Mouse (Mus musculus) neural tube, embryonic 11.5 days (tissue): ENCODE data around the gene Rnf144b. TPM values are rescaled to one million over a fixed set of nuclear protein-coding genes. Genes with fewer than 3 reads are reported as not detected.

Source experiments
- ATAC-seq: fragments of 200-750 bp; cut with Nextera tagmentation; 2 replicates; pipeline ENCODE4 v1.8.0; 2017; ENCODE audit warnings: moderate number of reproducible peaks, mild to moderate bottlenecking, moderate TSS enrichment, moderate library complexity; ENCODE audit not compliant: insufficient read depth, low FRiP score, low TSS enrichment
- DNase-seq: peaks from one replicate; pipeline ENCODE4 v3.0.0-alpha.2; 2015; ENCODE audit warnings: low spot score
- H3K27ac ChIP-seq: fragments of 300-500 bp; sonication (generic); 2 replicates; pipeline ENCODE4 v1.5.1; 2014; ENCODE audit warnings: low read depth, mild to moderate bottlenecking, low read length
- H3K27me3 ChIP-seq: fragments of 300-500 bp; sonication (generic); 2 replicates; pipeline ENCODE4 v1.6.1; 2014; ENCODE audit warnings: mild to moderate bottlenecking, low read length, mixed read lengths; ENCODE audit not compliant: control insufficient read depth, insufficient read depth
- H3K36me3 ChIP-seq: fragments of 300-500 bp; sonication (generic); 2 replicates; pipeline ENCODE4 v1.6.1; 2014; ENCODE audit warnings: mild to moderate bottlenecking, low read length, moderate library complexity, mixed read lengths; ENCODE audit not compliant: control insufficient read depth, insufficient read depth
- H3K4me1 ChIP-seq: fragments of 300-500 bp; sonication (generic); 2 replicates; pipeline ENCODE4 v1.6.1; 2014; ENCODE audit warnings: low read length, mixed read lengths; ENCODE audit not compliant: control insufficient read depth, insufficient read depth
- H3K4me2 ChIP-seq: fragments of 300-500 bp; sonication (generic); 2 replicates; pipeline ENCODE4 v1.6.1; 2014; ENCODE audit warnings: low read depth, mild to moderate bottlenecking, moderate library complexity
- H3K4me3 ChIP-seq: fragments of 300-500 bp; sonication (generic); 2 replicates; pipeline ENCODE4 v1.5.1; 2014; ENCODE audit warnings: low read depth, low read length
- H3K9ac ChIP-seq: fragments of 300-500 bp; sonication (generic); 2 replicates; pipeline ENCODE4 v1.6.1; 2014; ENCODE audit warnings: mild to moderate bottlenecking, low read length
- H3K9me3 ChIP-seq: fragments of 300-500 bp; sonication (generic); 2 replicates; pipeline ENCODE4 v1.6.1; 2016; ENCODE audit warnings: low read length; ENCODE audit not compliant: control insufficient read depth
- WGBS: fragments of 180-500 bp; shearing (Covaris S2); extraction: QIAGEN DNeasy Blood & Tissue Kit; methylation state at CpG from one replicate; pipeline ENCODE4 v1.1.7; 2014; 5-methylcytosine and 5-hydroxymethylcytosine counted together
- polyA plus RNA-seq: library from polyadenylated mRNA; unstranded; fragments of >200 nt; fragmentation: Nextera tagmentation; extraction: Ambion mirVana; gene quantifications from 2 replicates; pipeline ENCODE4 v1.2.1, GENCODE M21; 2014

The Rnf144b gene
- polyA plus RNA-seq, 1 experiment from 2014 or later = 2.4 TPM

GRCm38 (mm10) chr13:47211581-47211980, 89.1 kb downstream of the Rnf144b start:
- Histone ChIP-seq H3K9me3 (no peaks in the 10 kb centered on the region), H3K4me3 (no peak overlapping the region), H3K27me3 (no peaks in the 10 kb centered on the region), H3K36me3 (no peaks in the 10 kb centered on the region), H3K9ac (no peak overlapping the region), H3K27ac (no peak overlapping the region), H3K4me1 (no peaks in the 10 kb centered on the region), H3K4me2 (no peak overlapping the region)
- DNase-seq (no peak), ATAC-seq (no peak)
- WGBS = 85% methylated on average over 7 of the region's 7 CpGs

GRCm38 (mm10) chr13:47213817-47214216, 91.4 kb downstream of the Rnf144b start:
- DNase-seq (no peak), ATAC-seq (no peak)
- Histone ChIP-seq H3K9me3 (no peaks in the 10 kb centered on the region), H3K36me3 (no peaks in the 10 kb centered on the region), H3K27ac (no peak overlapping the region), H3K4me2 (no peak overlapping the region), H3K27me3 (no peaks in the 10 kb centered on the region), H3K9ac (no peak overlapping the region), H3K4me3 (no peak overlapping the region), H3K4me1 (no peaks in the 10 kb centered on the region)
- 96% methylated on average over 10 of the region's 10 CpGs for WGBS

GRCm38 (mm10) chr13:47214895-47215294, 92.4 kb downstream of the Rnf144b start:
- Histone ChIP-seq H3K27ac (no peak overlapping the region), H3K4me2 (no peak overlapping the region), H3K9me3 (no peaks in the 10 kb centered on the region), H3K4me1 (no peaks in the 10 kb centered on the region), H3K4me3 (no peak overlapping the region), H3K36me3 (no peaks in the 10 kb centered on the region), H3K9ac (no peak overlapping the region), H3K27me3 (no peaks in the 10 kb centered on the region)
- DNase-seq (no peak), ATAC-seq (no peak)
- 77% methylated on average over 5 of the region's 5 CpGs for WGBS

- H3K27ac ChIP-seq = no peak overlapping the region
- no peak for ATAC-seq
- no peak overlapping the region for H3K4me2 ChIP-seq
- DNase-seq = no peak
- WGBS = 89% methylated on average over 20 of the region's 20 CpGs
- H3K27me3 ChIP-seq = no peaks in the 10 kb centered on the region
- H3K9ac ChIP-seq = no peak overlapping the region
- H3K4me3 ChIP-seq = no peak overlapping the region
- no peaks in the 10 kb centered on the region for H3K36me3 ChIP-seq
- no peaks in the 10 kb centered on the region for H3K4me1 ChIP-seq
- no peaks in the 10 kb centered on the region for H3K9me3 ChIP-seq
Measured at GRCm38 (mm10) chr13:47215815-47216585, 93.5 kb downstream of the Rnf144b start.

GRCm38 (mm10) chr13:47217107-47217571, 94.7 kb downstream of the Rnf144b start:
- WGBS = 77% methylated on average over 5 of the region's 5 CpGs
- Histone ChIP-seq H3K27ac (no peak overlapping the region), H3K9me3 (no peaks in the 10 kb centered on the region), H3K36me3 (no peaks in the 10 kb centered on the region), H3K4me1 (no peaks in the 10 kb centered on the region), H3K4me2 (no peak overlapping the region), H3K27me3 (no peaks in the 10 kb centered on the region), H3K9ac (no peak overlapping the region), H3K4me3 (no peak overlapping the region)
- no peak for DNase-seq
- no peak for ATAC-seq

- H3K9ac ChIP-seq = no peak overlapping the region
- no peak for ATAC-seq
- no peak overlapping the region for H3K27ac ChIP-seq
- no peak for DNase-seq
- H3K27me3 ChIP-seq = no peaks in the 10 kb centered on the region
- no peak overlapping the region for H3K4me3 ChIP-seq
- H3K9me3 ChIP-seq = no peaks in the 10 kb centered on the region
- no peaks in the 10 kb centered on the region for H3K4me1 ChIP-seq
- WGBS = 79% methylated on average over 6 of the region's 6 CpGs
- no peak overlapping the region for H3K4me2 ChIP-seq
- no peaks in the 10 kb centered on the region for H3K36me3 ChIP-seq
Measured at GRCm38 (mm10) chr13:47218351-47218750, 95.9 kb downstream of the Rnf144b start.

GRCm38 (mm10) chr13:47220426-47220825, 98.0 kb downstream of the Rnf144b start:
- Histone ChIP-seq H3K36me3 (no peaks in the 10 kb centered on the region), H3K4me2 (no peak overlapping the region), H3K9ac (no peak overlapping the region), H3K27ac (no peak overlapping the region), H3K9me3 (no peaks in the 10 kb centered on the region), H3K4me3 (no peak overlapping the region), H3K27me3 (no peaks in the 10 kb centered on the region), H3K4me1 (peaks cover 7% of the 10 kb centered on the region; the same call in 1 of the 2 replicates)
- DNase-seq (no peak), ATAC-seq (no peak)
- WGBS = 85% methylated on average over 10 of the region's 10 CpGs

GRCm38 (mm10) chr13:47223576-47224538, 101.4 kb downstream of the Rnf144b start:
- no peak overlapping the region for H3K4me3 ChIP-seq
- 82% methylated on average over 18 of the region's 18 CpGs for WGBS
- no peaks in the 10 kb centered on the region for H3K36me3 ChIP-seq
- DNase-seq = no peak
- no peaks in the 10 kb centered on the region for H3K9me3 ChIP-seq
- H3K27ac ChIP-seq = no peak overlapping the region
- H3K4me2 ChIP-seq = no peak overlapping the region
- no peak overlapping the region for H3K9ac ChIP-seq
- H3K4me1 ChIP-seq = peaks cover 7% of the 10 kb centered on the region; the same call in 1 of the 2 replicates
- ATAC-seq = no peak
- H3K27me3 ChIP-seq = no peaks in the 10 kb centered on the region
